Mouse (Mus musculus) kidney, adult 9 months (tissue): ENCODE data around the gene Gcnt4.

Source experiments
- DNase-seq: peaks from one replicate; pipeline ENCODE4 v3.0.0; 2022

Gene Gcnt4

DNA sequence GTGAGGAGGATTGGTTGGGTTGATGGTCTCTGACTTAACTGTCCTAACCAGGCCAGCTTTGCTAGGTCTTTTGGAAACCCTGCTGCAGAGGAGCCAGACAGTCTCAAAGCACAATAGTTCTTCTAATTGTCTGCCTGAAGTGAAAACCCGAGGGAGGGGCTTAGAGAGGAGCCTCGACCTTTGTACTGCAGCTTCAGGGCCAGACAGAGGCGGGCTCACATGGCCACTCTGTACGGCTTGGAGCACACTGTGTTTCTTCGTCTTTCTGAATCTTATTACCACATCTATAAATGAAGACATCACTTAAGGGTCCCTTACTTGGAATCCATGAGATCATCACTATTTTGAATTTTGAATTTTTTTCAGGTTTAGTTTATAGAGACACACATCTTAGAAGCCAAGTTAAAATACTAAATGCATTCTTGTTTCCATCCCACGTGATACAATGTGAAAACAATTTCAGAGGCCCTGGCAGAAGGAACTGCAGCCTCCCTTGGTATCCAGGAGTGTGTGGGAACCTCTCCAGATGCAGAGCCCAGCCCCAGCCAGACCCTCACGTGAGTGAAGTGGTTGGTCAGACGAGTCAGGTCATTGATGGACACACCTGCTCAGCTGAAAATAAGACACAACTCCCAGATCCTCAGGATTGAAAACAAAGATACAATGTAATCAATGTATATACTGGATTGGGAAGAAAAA is 69.0 kb downstream of the Gcnt4 start:
- DNase-seq, result peak; percentile 49

DNA sequence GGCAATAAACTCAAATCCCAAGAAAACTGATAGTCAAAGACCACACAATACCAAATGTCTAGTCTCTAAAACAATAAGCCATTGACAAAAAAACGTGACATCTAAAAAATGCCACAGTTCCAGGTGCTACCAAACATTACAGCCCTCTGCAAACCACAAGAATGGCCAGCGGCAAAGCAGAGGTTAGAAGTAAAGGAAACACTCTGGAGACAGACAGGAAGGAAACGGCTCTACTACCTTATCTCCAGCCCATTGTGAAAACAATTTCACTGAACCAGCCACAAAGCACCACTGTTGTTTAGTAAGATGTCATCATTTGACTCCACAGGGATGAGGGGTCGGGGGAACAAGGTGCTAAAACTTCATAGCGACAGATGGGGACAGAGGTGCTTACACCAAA is 70.8 kb downstream of the Gcnt4 start:
- no peak for DNase-seq

DNA sequence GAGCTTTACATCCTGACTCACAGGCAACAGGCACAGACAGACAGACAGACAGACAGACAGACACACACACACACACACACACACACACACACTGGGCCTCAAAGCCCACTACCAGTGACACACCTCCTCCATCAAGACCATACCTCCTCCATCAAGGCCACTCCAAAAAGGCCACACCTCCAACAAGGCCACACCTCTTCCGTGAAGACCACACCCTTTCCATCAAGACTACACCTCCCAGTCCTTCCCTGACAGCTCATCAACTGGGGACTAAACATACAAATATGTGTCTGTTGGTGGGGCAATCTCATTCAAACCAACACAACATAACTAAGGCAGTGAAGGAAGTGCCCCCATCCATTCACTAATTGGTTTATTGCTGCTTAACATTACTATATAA is 72.6 kb downstream of the Gcnt4 start:
- no peak for DNase-seq
